ENCODE assay signal across 21 mouse cellular contexts in genomic region chr5:35254964-35255716, GRCm38 (mm10). TPM values are rescaled to one million over a fixed set of nuclear protein-coding genes. Genes with fewer than 3 reads are reported as not detected.
DNase-seq lines count a peak whose midpoint lies in the region; ATAC-seq and TF ChIP-seq lines count a peak whose summit lies in the region.
"Had no signal": no experiment of that assay in that cellular context is flagged by ENCODE, and none has a peak within 500 bp of the region (broad histone marks: within the 10 kb centered on the region; RNA-seq: fewer than 3 reads in every experiment).

No protein-coding gene starts in this region.

- no peak overlapping the region for H3K4me2 ChIP-seq in heart, embryonic 12.5 days
- H3K4me2 ChIP-seq in midbrain, embryonic 14.5 days (ENCODE audit: low read length), result no peak overlapping the region
- no peak overlapping the region for H3K4me2 ChIP-seq in midbrain, embryonic 15.5 days
- H3K4me2 ChIP-seq in forebrain, embryonic 15.5 days (replicated peaks), result no peak overlapping the region
- H3K4me2 ChIP-seq in midbrain, postnatal 0 days (ENCODE audit: low read depth, low read length, poor library complexity, severe bottlenecking), result no peak overlapping the region
- H3K4me2 ChIP-seq: heart, embryonic 11.5 days; liver, embryonic 11.5 days; lung, embryonic 15.5 days; stomach, embryonic 15.5 days had no signal

- no peaks in the 10 kb centered on the region for H3K36me3 ChIP-seq in heart, embryonic 12.5 days
- no peaks in the 10 kb centered on the region for H3K36me3 ChIP-seq in midbrain, embryonic 14.5 days (ENCODE audit: control insufficient read depth, insufficient read depth, low read length)
- H3K36me3 ChIP-seq in midbrain, embryonic 15.5 days (replicated peaks), result no peaks in the 10 kb centered on the region
- no peaks in the 10 kb centered on the region for H3K36me3 ChIP-seq in forebrain, embryonic 15.5 days
- H3K36me3 ChIP-seq in midbrain, postnatal 0 days (ENCODE audit: insufficient read depth, low read length), result no peaks in the 10 kb centered on the region
- H3K36me3 ChIP-seq: limb, embryonic 10.5 days; lung, embryonic 15.5 days; stomach, embryonic 15.5 days had no signal

- H3K9ac ChIP-seq in heart, embryonic 12.5 days, result no peak overlapping the region
- H3K9ac ChIP-seq in midbrain, embryonic 14.5 days (replicated peaks; ENCODE audit: low read length), result no peak overlapping the region
- no peak overlapping the region for H3K9ac ChIP-seq in midbrain, embryonic 15.5 days
- H3K9ac ChIP-seq in forebrain, embryonic 15.5 days (replicated peaks), result no peak overlapping the region
- H3K9ac ChIP-seq in midbrain, postnatal 0 days (replicated peaks; ENCODE audit: low read length, poor library complexity, severe bottlenecking), result no peak overlapping the region
- H3K9ac ChIP-seq: lung, embryonic 15.5 days; stomach, embryonic 15.5 days had no signal

- 0 out of 2 replicates have a peak, but pooled peaks have one; percentile 42 for ATAC-seq in heart, embryonic 12.5 days (ENCODE audit: insufficient number of reproducible peaks, low FRiP score)
- ATAC-seq in midbrain, embryonic 14.5 days (ENCODE audit: low FRiP score, low TSS enrichment), result no peak
- ATAC-seq in midbrain, embryonic 15.5 days (replicated peaks), result no peak; the same call in 1 of the 2 replicates
- ATAC-seq in forebrain, embryonic 15.5 days (replicated peaks), result peak; percentile 32; the same call in 1 of the 2 replicates
- ATAC-seq in midbrain, postnatal 0 days (ENCODE audit: low FRiP score), result 0 out of 2 replicates have a peak, but pooled peaks have one; percentile 41
- ATAC-seq: intestine, postnatal 0 days had no signal

- TF ChIP-seq CTCF in midbrain, postnatal 0 days (IDR thresholded peaks at IDR 0.05), result no peak

- H3K27ac ChIP-seq in heart, embryonic 12.5 days (ENCODE audit: poor library complexity, severe bottlenecking), result no peak overlapping the region
- H3K27ac ChIP-seq in midbrain, embryonic 14.5 days (replicated peaks; ENCODE audit: low read depth, low read length), result 0 out of 2 replicates have a peak overlapping the region, but pooled peaks have one; percentile 13
- no peak overlapping the region for H3K27ac ChIP-seq in midbrain, embryonic 15.5 days
- peak overlapping the region; percentile 38; the same call in 1 of the 2 replicates for H3K27ac ChIP-seq in forebrain, embryonic 15.5 days (replicated peaks)
- H3K27ac ChIP-seq in midbrain, postnatal 0 days (ENCODE audit: low read depth, low read length), result no peak overlapping the region
- H3K27ac ChIP-seq: kidney, postnatal 0 days; limb, embryonic 10.5 days; lung, embryonic 15.5 days; stomach, embryonic 15.5 days had no signal

- no peak overlapping the region for H3K4me3 ChIP-seq in heart, embryonic 12.5 days
- H3K4me3 ChIP-seq in midbrain, embryonic 14.5 days (replicated peaks; ENCODE audit: low read depth, low read length), result no peak overlapping the region
- H3K4me3 ChIP-seq in midbrain, embryonic 15.5 days, result no peak overlapping the region
- no peak overlapping the region for H3K4me3 ChIP-seq in forebrain, embryonic 15.5 days
- H3K4me3 ChIP-seq in midbrain, postnatal 0 days (ENCODE audit: low read depth, low read length), result no peak overlapping the region
- H3K4me3 ChIP-seq: erythroblast, embryonic 14.5 days; limb, embryonic 10.5 days; lung, embryonic 15.5 days; stomach, embryonic 15.5 days had no signal

- 28% methylated on average over 5 of the region's 5 CpGs for WGBS in heart, embryonic 12.5 days
- 33% methylated on average over 5 of the region's 5 CpGs for WGBS in midbrain, embryonic 14.5 days
- 39% methylated on average over 5 of the region's 5 CpGs for WGBS in midbrain, embryonic 15.5 days
- 44% methylated on average over 5 of the region's 5 CpGs for WGBS in forebrain, embryonic 15.5 days
- 36% methylated on average over 5 of the region's 5 CpGs for whole genome bisulfite sequencing in midbrain, postnatal 0 days

- DNase-seq in heart, adult 18-20 months, result no peak
- DNase-seq in midbrain, embryonic 14.5 days, result peak; percentile 8
- peak; percentile 61 for DNase-seq in midbrain, postnatal 0 days (ENCODE audit: low spot score)
- no peak for DNase-seq in ovary, adult 18-20 months (ENCODE audit: low spot score)
- DNase-seq: adrenal gland, postnatal 36 days; gastrocnemius, postnatal 25 days; heart, postnatal 4 days; layer of hippocampus, postnatal 36 days had no signal

- H3K4me1 ChIP-seq in heart, embryonic 12.5 days (replicated peaks), result peaks cover 18% of the 10 kb centered on the region
- H3K4me1 ChIP-seq in midbrain, embryonic 14.5 days (ENCODE audit: control insufficient read depth, insufficient read depth, low read length), result no peaks in the 10 kb centered on the region
- H3K4me1 ChIP-seq in midbrain, embryonic 15.5 days, result no peaks in the 10 kb centered on the region
- H3K4me1 ChIP-seq in forebrain, embryonic 15.5 days, result peaks cover 5% of the 10 kb centered on the region; the same call in 1 of the 2 replicates
- no peaks in the 10 kb centered on the region for H3K4me1 ChIP-seq in midbrain, postnatal 0 days (ENCODE audit: insufficient read depth, low read length)
- H3K4me1 ChIP-seq: stomach, embryonic 15.5 days had no signal

- no peaks in the 10 kb centered on the region for H3K9me3 ChIP-seq in heart, embryonic 12.5 days (replicated peaks)
- H3K9me3 ChIP-seq in midbrain, embryonic 14.5 days (ENCODE audit: control insufficient read depth, low read length), result no peaks in the 10 kb centered on the region
- no peaks in the 10 kb centered on the region for H3K9me3 ChIP-seq in midbrain, embryonic 15.5 days
- H3K9me3 ChIP-seq in forebrain, embryonic 15.5 days, result no peaks in the 10 kb centered on the region
- H3K9me3 ChIP-seq in midbrain, postnatal 0 days (ENCODE audit: low read length), result no peaks in the 10 kb centered on the region
- H3K9me3 ChIP-seq: limb, embryonic 10.5 days; lung, embryonic 15.5 days; stomach, embryonic 15.5 days had no signal

- H3K27me3 ChIP-seq in heart, embryonic 12.5 days (replicated peaks), result peaks cover 17% of the 10 kb centered on the region
- no peaks in the 10 kb centered on the region for H3K27me3 ChIP-seq in midbrain, embryonic 14.5 days (ENCODE audit: control insufficient read depth, insufficient read depth, low read length)
- H3K27me3 ChIP-seq in midbrain, embryonic 15.5 days (replicated peaks), result no peaks in the 10 kb centered on the region
- no peaks in the 10 kb centered on the region for H3K27me3 ChIP-seq in forebrain, embryonic 15.5 days
- H3K27me3 ChIP-seq in midbrain, postnatal 0 days (ENCODE audit: insufficient read depth, low read length), result no peaks in the 10 kb centered on the region
- H3K27me3 ChIP-seq: lung, embryonic 15.5 days; stomach, embryonic 15.5 days had no signal

RNA-seq across cellular contexts. Expression of gene Adra2c, which starts 23.0 kb away (rescaled TPM):
- 0.06 TPM in 2 replicates for polyA plus RNA-seq in heart, embryonic 12.5 days (2016; fragmentation: Nextera tagmentation; extraction: Ambion mirVana)
- under 1 TPM; 0.49 to 0.52 TPM for total RNA-seq in heart, adult 18-20 months (2021)
- polyA plus RNA-seq in midbrain, embryonic 14.5 days (2014; fragmentation: Nextera tagmentation; extraction: Ambion mirVana), result 0.46 and 0.50 TPM in 2 replicates
- 0.32 and 0.86 TPM in 2 replicates for polyA plus RNA-seq in midbrain, embryonic 15.5 days (2015; fragmentation: Nextera tagmentation; extraction: Ambion mirVana)
- polyA plus RNA-seq in forebrain, embryonic 15.5 days (2015; fragmentation: Nextera tagmentation; extraction: Ambion mirVana), result 0.89 and 1.1 TPM in 2 replicates
- total RNA-seq in midbrain, postnatal 0 days (2014; rRNA removed), result 7.4 and 10.5 TPM in 2 replicates
- 0.79 and 0.96 TPM in 2 replicates for polyA plus RNA-seq in midbrain, postnatal 0 days (2015; fragmentation: Nextera tagmentation; extraction: Ambion mirVana)
- total RNA-seq: monocyte, adult 5-6 weeks; neutrophil, adult 5-6 weeks had no signal
- polyA plus RNA-seq: erythroblast, embryonic 14.5 days; limb, embryonic 10.5 days; liver, embryonic 11.5 days; lung, embryonic 15.5 days had no signal

Comparison
In these comparisons a context has a peak if more than half of its experiments do, and no peak if none do; other contexts are left out.
1. ATAC-seq: peak in heart, embryonic 12.5 days (single experiment), forebrain, embryonic 15.5 days (single experiment) and midbrain, postnatal 0 days (single experiment); none in midbrain, embryonic 14.5 days (single experiment) and midbrain, embryonic 15.5 days (single experiment).
2. H3K27ac ChIP-seq: peak in midbrain, embryonic 14.5 days (single experiment) and forebrain, embryonic 15.5 days (single experiment); none in heart, embryonic 12.5 days (single experiment), midbrain, embryonic 15.5 days (single experiment) and midbrain, postnatal 0 days (single experiment).
3. DNase-seq: peak in midbrain, embryonic 14.5 days (single experiment) and midbrain, postnatal 0 days (single experiment); none in heart, adult 18-20 months (0 of 2) and ovary, adult 18-20 months (single experiment).